Mouse (Mus musculus) retina, embryonic 14.5 days (tissue): ENCODE measurements around the gene C2cd2.

Source experiments
- DNase-seq: peaks from one replicate; pipeline ENCODE4 v3.0.0-alpha.2; 2015; ENCODE audit warnings: low spot score

The C2cd2 gene

DNA sequence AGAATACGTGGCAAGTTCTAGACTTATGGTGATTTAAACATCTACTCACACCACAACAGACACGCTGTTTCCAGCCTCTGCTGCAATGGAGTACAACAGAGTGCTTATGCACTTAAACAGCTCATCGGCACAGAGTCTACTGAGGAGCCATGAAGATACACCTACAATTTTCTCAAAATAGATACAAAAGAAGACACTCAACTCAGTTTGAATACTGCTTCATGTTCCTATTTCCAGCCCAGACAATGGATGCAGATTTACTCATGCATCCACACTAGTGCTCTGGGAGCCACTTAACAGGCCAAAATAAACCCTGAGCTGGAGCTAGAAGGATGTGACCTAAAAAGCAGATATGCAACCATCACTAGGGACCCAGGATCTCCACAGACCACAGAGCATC, 153.5 kb downstream of the C2cd2 start:
- DNase-seq, result no peak

DNA sequence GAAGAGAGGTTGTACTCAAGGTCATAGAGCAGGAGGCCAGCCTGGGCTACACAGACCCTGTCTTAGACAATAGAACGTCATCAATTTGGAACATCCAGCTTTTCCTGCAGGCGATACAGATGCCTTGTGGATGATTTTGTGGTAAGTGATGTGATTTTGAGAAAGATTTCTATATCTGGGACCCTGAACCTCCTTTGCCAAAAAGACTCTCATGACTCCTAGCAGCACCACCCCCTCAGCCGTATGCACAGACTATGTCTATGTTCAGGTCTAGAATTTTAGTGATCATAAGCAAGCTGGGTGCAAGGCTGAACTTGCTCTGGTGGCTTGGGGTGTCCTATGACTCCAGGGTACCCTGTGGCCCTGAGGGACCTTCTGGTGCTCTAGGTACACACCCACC, 156.8 kb downstream of the C2cd2 start:
- no peak for DNase-seq
